Mouse (Mus musculus): ENCODE results near the gene Ccdc148. TPM values are rescaled to one million over a fixed set of nuclear protein-coding genes. Genes with fewer than 3 reads are reported as not detected.

Ccdc148 gene
- polyA plus RNA-seq, 1 experiment: 0.09 TPM

DNA sequence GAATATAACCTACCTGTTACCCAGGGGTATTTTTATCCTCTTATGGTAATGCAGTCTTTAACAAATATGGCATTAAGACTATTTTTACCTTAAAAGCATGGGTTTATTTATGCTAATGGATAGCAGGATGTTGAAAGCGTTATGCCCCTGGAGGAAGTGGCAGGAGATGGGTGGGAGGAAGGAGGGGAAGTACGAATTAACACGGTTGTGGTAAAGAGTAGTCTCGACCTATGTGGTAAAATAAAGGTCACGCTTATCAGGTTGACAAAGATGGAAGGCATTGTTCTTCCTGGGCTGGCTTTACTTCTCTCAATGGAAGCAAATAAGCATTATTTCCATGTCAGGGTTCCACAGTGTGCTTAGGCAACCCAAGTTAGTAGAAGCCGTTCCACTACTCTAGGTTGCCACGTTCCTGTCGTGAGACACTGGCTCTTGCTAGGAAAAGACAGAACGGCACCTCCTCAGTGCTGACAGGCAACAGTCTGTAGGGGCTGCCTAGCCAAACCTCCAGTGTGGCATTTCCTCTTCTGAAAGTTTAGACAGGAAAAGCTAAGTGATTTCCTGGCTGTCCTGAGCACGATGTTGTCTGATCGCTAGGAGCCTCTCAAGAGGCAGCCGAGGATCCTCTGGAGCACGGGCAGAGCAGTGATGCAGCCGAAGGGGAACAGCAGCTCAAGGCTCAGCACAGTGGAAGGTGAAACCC lies 253.5 kb downstream of the Ccdc148 start:
- H3K4me1 ChIP-seq (ENCODE audit: control insufficient read depth, insufficient read depth, low read length): 0 out of 2 replicates have a peak, but pooled peaks cover 2% of the 10 kb centered on the region
- no peak overlapping the region for H3K4me3 ChIP-seq (replicated peaks; ENCODE audit: extremely low read depth, low read depth, low read length)
- WGBS: 13% methylated on average over 14 of the region's 14 CpGs
- DNase-seq: no peak
- no peak for TF ChIP-seq POLR2A (IDR thresholded peaks at IDR 0.05; ENCODE audit: borderline replicate concordance, extremely low read depth, low read depth, low read length)
- TF ChIP-seq CTCF (IDR thresholded peaks at IDR 0.05; ENCODE audit: insufficient read depth, low read length): no peak

DNA sequence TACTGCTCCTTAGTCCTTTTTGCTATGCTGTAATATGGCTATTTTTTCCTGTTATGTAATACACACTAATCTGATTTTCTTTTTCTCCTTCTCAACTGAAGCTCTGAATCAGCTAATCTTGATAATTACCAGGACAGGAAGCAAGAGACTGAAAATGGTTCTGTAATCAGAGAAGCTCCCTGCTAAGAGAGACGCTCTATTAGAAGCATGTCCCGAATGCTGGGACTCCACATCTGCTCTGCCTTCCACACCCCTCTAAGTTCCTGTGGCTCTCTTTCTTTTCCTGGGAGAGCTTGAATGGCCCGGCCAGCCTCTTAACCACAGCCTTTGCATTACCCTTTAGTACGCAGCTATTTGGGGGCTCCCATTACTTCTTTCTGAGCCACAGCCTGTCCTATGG lies 255.4 kb downstream of the Ccdc148 start:
- H3K4me3 ChIP-seq (replicated peaks; ENCODE audit: extremely low read depth, low read depth, low read length): no peak overlapping the region
- H3K4me1 ChIP-seq (ENCODE audit: control insufficient read depth, insufficient read depth, low read length): 0 out of 2 replicates have a peak, but pooled peaks cover 2% of the 10 kb centered on the region
- no peak for TF ChIP-seq CTCF (IDR thresholded peaks at IDR 0.05; ENCODE audit: insufficient read depth, low read length)
- TF ChIP-seq POLR2A (IDR thresholded peaks at IDR 0.05; ENCODE audit: borderline replicate concordance, extremely low read depth, low read depth, low read length): no peak
- WGBS: 82% methylated on average over 4 of the region's 4 CpGs
- no peak for DNase-seq

DNA sequence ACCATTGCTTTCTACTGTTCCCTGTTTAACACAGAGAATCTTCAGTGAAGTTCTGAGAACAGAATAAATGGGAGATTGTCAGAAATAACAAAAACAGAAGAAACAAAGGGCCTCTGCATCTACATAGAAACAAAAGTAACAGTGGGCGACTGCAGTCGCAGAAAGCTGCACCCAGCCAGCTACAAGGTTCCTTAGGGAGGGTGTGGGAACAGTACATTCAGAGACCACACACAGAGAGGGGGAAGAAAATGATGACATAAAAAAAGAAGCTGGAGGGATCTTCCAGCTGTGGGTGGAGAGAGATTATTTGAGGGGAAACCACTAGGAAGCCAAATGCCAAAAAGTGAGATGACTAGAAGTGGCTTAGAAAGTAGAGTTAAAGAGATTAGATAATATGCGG lies 280.6 kb downstream of the Ccdc148 start:
- WGBS: 53% methylated on average over 3 of the region's 3 CpGs
- no peak overlapping the region for H3K4me3 ChIP-seq (replicated peaks; ENCODE audit: extremely low read depth, low read depth, low read length)
- H3K4me1 ChIP-seq (ENCODE audit: control insufficient read depth, insufficient read depth, low read length): no peaks in the 10 kb centered on the region
- TF ChIP-seq CTCF (IDR thresholded peaks at IDR 0.05; ENCODE audit: insufficient read depth, low read length) (no peak), POLR2A (IDR thresholded peaks at IDR 0.05; ENCODE audit: borderline replicate concordance, extremely low read depth, low read depth, low read length) (no peak)
- DNase-seq: no peak

DNA sequence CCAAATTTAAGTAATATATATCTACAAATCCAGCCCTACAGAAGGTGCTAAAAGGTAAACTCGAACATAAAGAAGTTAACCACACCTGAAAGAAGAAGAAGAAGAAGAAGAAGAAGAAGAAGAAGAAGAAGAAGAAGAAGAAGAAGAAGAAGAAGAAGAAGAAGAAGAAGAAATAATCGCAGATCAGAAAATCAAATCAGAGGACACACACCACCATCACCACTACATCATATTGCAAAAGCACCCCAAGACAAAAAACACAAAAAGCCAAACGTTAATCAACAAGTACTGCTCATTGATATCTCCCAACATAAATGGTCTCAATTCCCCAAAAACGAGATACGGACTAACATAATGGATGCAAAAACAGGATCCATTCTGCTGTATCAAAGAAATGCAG lies 301.3 kb downstream of the Ccdc148 start, which contains the start of gene Gm11099:
Gm11099 (plus strand) TSS at position 301 of the 400 bp plus-strand sequence.
- H3K4me3 ChIP-seq (replicated peaks; ENCODE audit: extremely low read depth, low read depth, low read length): no peak within 1 kb of the TSS
- 83% methylated on average over 5 of the region's 5 CpGs for WGBS

DNA sequence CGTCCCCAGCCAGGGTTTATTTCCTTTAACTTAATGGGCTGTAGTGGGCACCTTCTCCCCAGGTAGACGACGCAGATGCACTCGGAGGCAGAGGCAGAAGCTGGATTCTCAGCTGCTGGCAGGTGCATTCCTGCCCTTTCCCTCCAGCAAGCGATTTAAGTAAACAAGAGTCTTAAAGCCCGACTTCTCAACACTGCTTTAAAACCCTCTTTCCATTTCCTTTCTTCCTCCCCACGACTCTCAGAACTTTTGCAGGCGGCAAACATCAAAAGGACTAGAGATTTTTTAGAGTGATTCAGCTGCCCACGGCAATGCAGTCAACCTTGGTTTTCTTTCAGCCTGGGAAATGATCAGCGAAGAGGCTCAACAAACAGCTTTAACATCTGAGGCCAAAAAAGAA lies 316.0 kb downstream of the Ccdc148 start:
- WGBS: 19% methylated on average over 10 of the region's 10 CpGs
- TF ChIP-seq POLR2A (IDR thresholded peaks at IDR 0.05; ENCODE audit: borderline replicate concordance, extremely low read depth, low read depth, low read length): no peak
- no peak for TF ChIP-seq CTCF (IDR thresholded peaks at IDR 0.05; ENCODE audit: insufficient read depth, low read length)
- no peaks in the 10 kb centered on the region for H3K4me1 ChIP-seq (ENCODE audit: control insufficient read depth, insufficient read depth, low read length)
- no peak overlapping the region for H3K4me3 ChIP-seq (replicated peaks; ENCODE audit: extremely low read depth, low read depth, low read length)
- DNase-seq: no peak

More for the DNA sequence above, 301.3 kb downstream of the Ccdc148 start, which contains the start of gene Gm11099:
- H3K4me1 ChIP-seq (ENCODE audit: control insufficient read depth, insufficient read depth, low read length): no peaks in the 10 kb centered on the region
- TF ChIP-seq CTCF (IDR thresholded peaks at IDR 0.05; ENCODE audit: insufficient read depth, low read length) (no peak), POLR2A (IDR thresholded peaks at IDR 0.05; ENCODE audit: borderline replicate concordance, extremely low read depth, low read depth, low read length) (no peak)
- no peak for DNase-seq

DNA sequence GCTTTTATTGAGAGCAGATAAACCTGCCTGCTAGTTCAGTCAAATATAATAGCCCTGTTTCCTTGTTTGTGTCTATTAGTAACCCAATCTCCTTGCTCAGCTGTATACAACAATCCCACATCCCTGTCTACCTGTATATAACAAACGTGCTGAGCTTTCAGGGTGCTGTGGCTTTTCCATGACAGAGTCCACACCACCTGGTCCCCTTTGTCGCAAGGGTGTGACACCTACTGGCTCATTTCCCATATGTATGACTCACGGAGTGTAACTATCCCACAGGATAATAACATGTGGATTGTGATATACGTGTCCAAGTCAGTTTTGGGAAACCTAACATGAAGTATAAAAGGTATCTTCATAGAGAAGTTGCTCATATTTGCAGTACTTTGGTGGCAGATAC lies 318.0 kb downstream of the Ccdc148 start:
- WGBS: 73% methylated on average over 4 of the region's 4 CpGs
- no peak for DNase-seq
- Histone ChIP-seq H3K4me1 (ENCODE audit: control insufficient read depth, insufficient read depth, low read length) (no peaks in the 10 kb centered on the region), H3K4me3 (replicated peaks; ENCODE audit: extremely low read depth, low read depth, low read length) (no peak overlapping the region)
- TF ChIP-seq POLR2A (IDR thresholded peaks at IDR 0.05; ENCODE audit: borderline replicate concordance, extremely low read depth, low read depth, low read length): no peak
- TF ChIP-seq CTCF (IDR thresholded peaks at IDR 0.05; ENCODE audit: insufficient read depth, low read length): no peak

DNA sequence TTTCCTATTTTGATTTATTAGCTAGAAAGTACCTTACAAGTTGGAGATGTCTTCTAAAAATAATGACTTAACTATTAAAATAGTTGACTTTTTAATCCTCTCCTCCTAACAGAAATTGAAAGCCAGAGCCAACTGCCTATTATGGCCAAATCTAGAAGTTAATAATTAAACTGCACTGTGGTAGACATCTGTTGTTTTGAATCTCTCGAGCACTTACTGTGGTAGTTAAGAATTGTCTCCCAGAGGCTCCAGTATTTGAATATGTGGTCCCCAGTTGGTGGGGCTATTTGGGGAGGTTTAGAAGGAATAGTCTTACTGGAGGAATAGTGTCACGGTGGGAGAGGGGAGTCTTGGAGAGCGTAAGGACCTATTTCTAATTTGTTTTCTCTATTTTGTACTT lies 319.5 kb downstream of the Ccdc148 start:
- no peak for TF ChIP-seq CTCF (IDR thresholded peaks at IDR 0.05; ENCODE audit: insufficient read depth, low read length)
- whole genome bisulfite sequencing: 75% methylated on average over 3 of the region's 3 CpGs

DNA sequence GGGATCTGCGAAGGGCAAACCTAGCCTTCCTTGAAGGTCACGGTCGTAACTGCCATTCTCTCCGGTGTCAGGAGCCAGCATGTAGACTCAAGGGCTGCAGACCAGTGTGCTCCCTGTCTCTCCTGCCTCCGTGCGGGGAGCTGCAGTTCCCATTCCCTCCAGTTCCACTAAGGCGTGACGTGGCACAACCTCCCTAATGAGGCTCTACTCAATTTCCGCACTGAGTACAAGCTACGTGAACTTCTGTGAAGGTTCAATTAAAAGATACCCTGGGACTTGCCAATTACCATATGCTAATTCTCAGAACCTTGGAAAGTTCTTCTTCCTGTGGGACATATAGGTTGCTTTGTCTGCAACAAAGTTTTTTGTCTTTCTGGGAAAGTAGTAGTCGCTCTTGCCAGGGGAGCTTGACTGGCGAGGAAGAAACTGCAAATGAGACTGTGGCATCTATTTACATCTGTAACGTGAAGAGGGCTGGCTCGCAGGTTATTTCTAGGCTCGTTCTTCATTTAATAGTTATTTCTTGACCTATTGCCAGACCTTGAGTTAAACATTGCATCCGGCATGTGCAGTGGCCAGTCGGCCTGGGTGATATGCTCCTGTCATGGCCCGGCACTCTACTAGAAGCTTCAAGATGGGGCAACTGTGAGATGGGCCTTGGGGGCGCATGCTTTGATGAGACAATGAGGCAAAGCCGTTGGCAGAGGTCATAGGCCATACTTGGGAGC lies 328.1 kb downstream of the Ccdc148 start:
- H3K4me3 ChIP-seq (replicated peaks; ENCODE audit: extremely low read depth, low read depth, low read length): no peak overlapping the region
- no peak for DNase-seq
- WGBS: 86% methylated on average over 20 of the region's 20 CpGs

More for the DNA sequence above, 319.5 kb downstream of the Ccdc148 start:
- no peak for DNase-seq
- Histone ChIP-seq H3K4me1 (ENCODE audit: control insufficient read depth, insufficient read depth, low read length) (no peaks in the 10 kb centered on the region), H3K4me3 (replicated peaks; ENCODE audit: extremely low read depth, low read depth, low read length) (no peak overlapping the region)

DNA sequence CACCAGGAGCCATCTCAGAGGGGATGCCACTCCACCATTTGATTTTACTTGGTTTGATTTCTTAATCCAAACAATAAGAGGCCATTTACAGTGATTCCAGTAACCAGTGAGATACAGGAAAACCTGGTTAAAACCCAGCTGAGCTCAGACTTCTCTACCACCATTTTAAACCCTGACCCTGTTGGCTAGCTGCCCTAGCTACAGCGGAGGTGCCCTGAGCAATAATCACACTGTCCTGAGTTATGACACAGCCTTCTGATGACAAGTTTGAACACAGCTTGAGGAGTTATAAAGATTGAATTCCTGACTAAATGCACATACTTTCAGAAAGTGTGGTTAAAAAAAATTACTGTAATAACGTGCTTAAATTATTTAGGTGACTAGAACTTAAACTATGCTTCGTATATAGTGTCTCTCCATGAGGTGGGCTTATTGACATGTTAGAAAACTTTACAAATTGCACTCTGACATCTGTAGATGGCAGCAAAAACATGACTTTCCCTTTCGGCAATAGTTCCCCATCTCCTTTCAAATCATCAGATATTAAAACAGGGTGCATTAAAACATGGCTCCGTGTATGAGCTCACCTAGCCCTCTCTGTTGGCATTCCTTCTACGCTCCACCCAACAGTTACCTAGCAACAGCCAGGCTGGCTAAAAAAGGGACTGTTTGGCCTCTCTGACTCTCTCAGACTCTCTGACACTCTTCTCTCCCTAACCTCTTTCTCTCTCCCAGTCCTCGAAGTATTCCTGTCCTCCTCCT lies 330.3 kb downstream of the Ccdc148 start:
- H3K4me3 ChIP-seq (replicated peaks; ENCODE audit: extremely low read depth, low read depth, low read length): no peak overlapping the region
- DNase-seq: peak; percentile 25
- TF ChIP-seq CTCF (IDR thresholded peaks at IDR 0.05; ENCODE audit: insufficient read depth, low read length): no peak
- no peak for TF ChIP-seq POLR2A (IDR thresholded peaks at IDR 0.05; ENCODE audit: borderline replicate concordance, extremely low read depth, low read depth, low read length)
- peaks cover 2% of the 10 kb centered on the region; the same call in 1 of the 2 replicates for H3K4me1 ChIP-seq (ENCODE audit: control insufficient read depth, insufficient read depth, low read length)
- WGBS: 47% methylated on average over 7 of the region's 7 CpGs

More for the DNA sequence above, 328.1 kb downstream of the Ccdc148 start:
- H3K4me1 ChIP-seq (ENCODE audit: control insufficient read depth, insufficient read depth, low read length): peaks cover 2% of the 10 kb centered on the region; the same call in 1 of the 2 replicates
- no peak for TF ChIP-seq POLR2A (IDR thresholded peaks at IDR 0.05; ENCODE audit: borderline replicate concordance, extremely low read depth, low read depth, low read length)
- TF ChIP-seq CTCF (IDR thresholded peaks at IDR 0.05; ENCODE audit: insufficient read depth, low read length): no peak

Data from lung, adult 2 months (tissue).